Mouse (Mus musculus): ENCODE measurements around the gene Hexim1. TPM values are rescaled to one million over a fixed set of nuclear protein-coding genes. Genes with fewer than 3 reads are reported as not detected.

Hexim1 gene
- polyA plus RNA-seq, 2 experiments = 2.4 to 11.4 TPM

DNA sequence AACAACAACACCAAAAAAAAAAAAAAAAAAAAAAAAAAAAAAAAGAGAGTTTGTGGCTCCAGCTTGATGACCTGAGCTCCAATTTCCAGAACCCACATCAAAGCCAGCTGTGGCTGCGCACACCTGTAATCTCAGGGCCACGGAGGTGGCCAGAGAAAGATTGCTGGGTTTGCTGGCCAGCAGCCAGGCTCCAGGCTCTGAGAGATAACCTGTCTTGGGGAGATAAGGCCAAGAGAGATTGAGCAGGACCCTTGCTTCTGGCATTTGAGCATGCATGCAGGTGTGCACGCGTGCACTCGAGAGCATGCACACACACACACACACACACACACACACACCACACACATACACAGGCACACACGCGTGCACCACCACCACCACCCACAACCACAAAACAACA lies 22.7 kb upstream of the Hexim1 start:
- Histone ChIP-seq H3K36me3 (replicated peaks; ENCODE audit: control insufficient read depth, insufficient read depth, low read depth) (no peaks in the 10 kb centered on the region), H3K27me3 (ENCODE audit: control insufficient read depth, insufficient read depth, low read length) (no peaks in the 10 kb centered on the region; the same call in 1 of the 2 replicates), H3K27ac (no peak overlapping the region), H3K9ac (replicated peaks) (no peak overlapping the region), H3K4me2 (ENCODE audit: low read depth) (no peak overlapping the region), H3K4me3 (ENCODE audit: insufficient read depth in 1 of 2, low read depth in 2 of 2, low read length in 2 of 2) (no peak overlapping the region), H3K4me1 (replicated peaks; ENCODE audit: control insufficient read depth in 2 of 2, insufficient read depth in 2 of 2, low read length in 1 of 2) (no peaks in the 10 kb centered on the region), H3K9me3 (ENCODE audit: control insufficient read depth, low read length) (no peaks in the 10 kb centered on the region)
- 68% methylated on average over 7 of the region's 7 CpGs for WGBS (ENCODE audit: insufficient replicate concordance)
- TF ChIP-seq EP300 (IDR thresholded peaks at IDR 0.05; ENCODE audit: low read depth) = no peak
- no peak for TF ChIP-seq CTCF (IDR thresholded peaks at IDR 0.05; ENCODE audit: low read depth)
- ATAC-seq (ENCODE audit: insufficient read depth) = no peak
- no peak for DNase-seq (ENCODE audit: low read depth in 3 of 3, low spot score in 3 of 3)

DNA sequence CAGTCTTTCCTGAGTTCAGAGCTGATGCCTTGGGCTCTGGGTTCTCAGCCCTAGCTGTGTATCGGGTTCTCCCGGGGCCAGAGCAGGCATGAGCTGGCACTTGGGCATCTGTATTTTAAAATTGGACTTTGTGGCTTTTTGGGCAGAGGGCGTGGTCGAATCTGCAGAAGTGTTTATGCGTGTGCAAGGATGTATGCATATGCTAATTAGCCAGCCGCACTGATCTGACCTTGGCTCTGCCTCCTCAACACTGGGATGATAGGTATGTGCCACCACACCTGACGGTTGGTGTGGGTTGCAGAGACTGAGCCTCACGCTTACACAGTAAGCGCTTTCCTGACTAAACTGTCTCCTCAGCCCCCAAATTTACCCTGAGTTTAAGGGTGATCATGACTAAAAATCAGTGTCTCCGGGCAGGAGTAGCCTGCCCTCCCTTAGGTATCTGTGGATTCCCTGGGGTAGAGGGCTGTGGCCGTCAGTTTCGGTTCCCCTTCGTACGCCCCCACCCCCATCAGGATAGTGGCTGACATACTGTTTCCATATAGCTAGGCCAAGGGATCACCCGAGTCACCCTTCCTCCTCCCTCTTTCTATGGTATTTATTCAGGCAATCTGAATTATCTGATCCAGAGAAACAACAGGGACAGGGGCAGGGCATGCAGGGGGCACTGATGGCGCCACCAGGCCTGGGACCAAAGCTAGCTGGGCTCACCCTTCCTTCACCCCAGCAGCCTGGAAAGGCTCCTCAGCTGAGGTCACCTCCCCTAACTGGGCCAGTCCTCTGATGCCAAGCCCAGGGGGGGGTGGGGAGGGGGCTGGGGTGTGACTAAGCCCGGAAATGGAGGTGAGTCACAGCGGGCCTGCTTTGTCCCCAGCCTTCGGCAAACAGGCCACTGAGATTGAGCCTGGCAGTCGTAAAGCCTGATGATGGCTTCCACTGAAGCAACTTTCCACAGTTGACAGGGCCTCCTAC lies 21.9 kb upstream of the Hexim1 start:
- Histone ChIP-seq H3K27me3 (ENCODE audit: control insufficient read depth, insufficient read depth, low read length) (no peaks in the 10 kb centered on the region; the same call in 1 of the 2 replicates), H3K4me1 (replicated peaks; ENCODE audit: control insufficient read depth in 2 of 2, insufficient read depth in 2 of 2, low read length in 1 of 2) (no peaks in the 10 kb centered on the region), H3K27ac (no peak overlapping the region), H3K4me3 (ENCODE audit: insufficient read depth in 1 of 2, low read depth in 2 of 2, low read length in 2 of 2) (no peak overlapping the region), H3K4me2 (ENCODE audit: low read depth) (no peak overlapping the region), H3K9ac (replicated peaks) (no peak overlapping the region), H3K9me3 (ENCODE audit: control insufficient read depth, low read length) (no peaks in the 10 kb centered on the region), H3K36me3 (replicated peaks; ENCODE audit: control insufficient read depth, insufficient read depth, low read depth) (no peaks in the 10 kb centered on the region)
- DNase-seq (ENCODE audit: low read depth in 3 of 3, low spot score in 3 of 3) (no peak), ATAC-seq (ENCODE audit: insufficient read depth) (no peak)
- no peak for TF ChIP-seq EP300 (IDR thresholded peaks at IDR 0.05; ENCODE audit: low read depth)
- WGBS (ENCODE audit: insufficient replicate concordance) = 56% methylated on average over 20 of the region's 20 CpGs

DNA sequence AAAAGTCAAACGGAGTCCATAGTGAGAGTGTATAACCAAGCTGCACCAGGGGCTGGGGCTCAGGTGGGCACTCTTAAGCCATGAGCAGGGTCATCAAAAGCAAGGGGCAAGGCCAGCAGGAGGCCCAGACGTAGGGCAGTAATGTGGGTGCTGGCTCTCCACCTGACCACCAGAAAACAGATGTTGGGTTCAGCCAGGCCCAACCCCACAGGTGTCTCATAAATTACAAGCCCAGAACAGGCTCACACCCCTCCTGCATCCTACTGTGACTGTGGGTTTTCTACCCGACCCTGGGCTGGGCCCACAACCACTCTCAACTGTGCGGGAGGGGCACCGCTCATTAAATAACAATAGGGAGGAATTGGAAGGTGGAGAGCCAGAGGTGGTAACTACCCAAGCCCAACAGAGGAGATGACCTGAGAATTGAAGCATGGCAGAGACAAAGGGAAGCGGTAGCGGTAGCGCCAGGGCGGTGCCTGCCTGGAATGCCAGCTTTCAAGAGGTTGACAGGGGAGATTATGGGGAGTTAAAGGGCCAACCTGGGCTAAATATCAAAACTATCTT lies 20.8 kb upstream of the Hexim1 start:
- H3K4me1 ChIP-seq (replicated peaks; ENCODE audit: control insufficient read depth in 2 of 2, insufficient read depth in 2 of 2, low read length in 1 of 2) = no peaks in the 10 kb centered on the region
- H3K27ac ChIP-seq = no peak overlapping the region
- ATAC-seq (ENCODE audit: insufficient read depth) (no peak), DNase-seq (ENCODE audit: low read depth in 3 of 3, low spot score in 3 of 3) (no peak)
- no peak overlapping the region for H3K4me3 ChIP-seq (ENCODE audit: insufficient read depth in 1 of 2, low read depth in 2 of 2, low read length in 2 of 2)
- 65% methylated on average over 9 of the region's 9 CpGs for WGBS (ENCODE audit: insufficient replicate concordance)
- no peak for TF ChIP-seq CTCF (IDR thresholded peaks at IDR 0.05; ENCODE audit: low read depth)
- no peak for TF ChIP-seq EP300 (IDR thresholded peaks at IDR 0.05; ENCODE audit: low read depth)
- H3K4me2 ChIP-seq (ENCODE audit: low read depth) = no peak overlapping the region
- no peaks in the 10 kb centered on the region for H3K36me3 ChIP-seq (replicated peaks; ENCODE audit: control insufficient read depth, insufficient read depth, low read depth)
- H3K9me3 ChIP-seq (ENCODE audit: control insufficient read depth, low read length) = no peaks in the 10 kb centered on the region
- H3K9ac ChIP-seq (replicated peaks) = no peak overlapping the region
- peaks cover 6% of the 10 kb centered on the region for H3K27me3 ChIP-seq (ENCODE audit: control insufficient read depth, insufficient read depth, low read length)

DNA sequence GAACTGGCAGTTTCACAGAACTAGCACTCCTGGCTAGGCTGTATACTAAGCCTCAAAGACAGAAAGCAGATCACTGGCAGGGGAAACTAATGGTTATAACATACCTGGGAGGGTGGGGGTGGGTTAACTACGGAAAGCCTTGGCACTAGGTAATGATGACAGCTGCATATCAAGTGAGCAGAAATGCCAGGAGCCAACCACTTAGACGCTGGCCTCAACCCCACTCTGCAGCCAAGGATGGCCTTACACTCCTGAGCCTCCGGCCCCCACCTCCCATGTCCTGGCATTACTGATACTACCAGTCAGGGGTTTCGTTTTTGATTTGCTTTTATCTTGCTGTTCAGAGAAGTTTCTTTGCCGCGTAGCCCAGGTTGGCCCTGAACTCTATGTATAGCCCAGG lies 20.2 kb upstream of the Hexim1 start:
- Histone ChIP-seq H3K9me3 (ENCODE audit: control insufficient read depth, low read length) (no peaks in the 10 kb centered on the region), H3K36me3 (replicated peaks; ENCODE audit: control insufficient read depth, insufficient read depth, low read depth) (no peaks in the 10 kb centered on the region), H3K27me3 (ENCODE audit: control insufficient read depth, insufficient read depth, low read length) (peaks cover 12% of the 10 kb centered on the region), H3K27ac (no peak overlapping the region), H3K4me2 (ENCODE audit: low read depth) (no peak overlapping the region), H3K4me3 (ENCODE audit: insufficient read depth in 1 of 2, low read depth in 2 of 2, low read length in 2 of 2) (no peak overlapping the region), H3K9ac (replicated peaks) (no peak overlapping the region), H3K4me1 (replicated peaks; ENCODE audit: control insufficient read depth in 2 of 2, insufficient read depth in 2 of 2, low read length in 1 of 2) (no peaks in the 10 kb centered on the region)
- no peak for TF ChIP-seq CTCF (IDR thresholded peaks at IDR 0.05; ENCODE audit: low read depth)
- TF ChIP-seq EP300 (IDR thresholded peaks at IDR 0.05; ENCODE audit: low read depth) = no peak
- DNase-seq (ENCODE audit: low read depth in 3 of 3, low spot score in 3 of 3) (no peak), ATAC-seq (ENCODE audit: insufficient read depth) (no peak)
- WGBS (ENCODE audit: insufficient replicate concordance) = 71% methylated on average over 6 of the region's 6 CpGs

Measured in liver, embryonic 14.5 days (tissue).